Mouse (Mus musculus) 3T3-L1 (cell line): ENCODE results near the gene Smim4.

Experiments
- DNase-seq: peaks from one replicate; pipeline ENCODE4 v3.0.0-alpha.2; 2015; ENCODE audit warnings: low read depth, low spot score

The Smim4 gene

GRCm38 (mm10) chr14:31128826-31129219 lies at the start of gene Smim4:
Gene Smim4 (minus strand): TSS chr14:31128956.
- DNase-seq = peak; percentile 98

GRCm38 (mm10) chr14:31177715-31178114 lies 49.0 kb upstream of the Smim4 start:
- DNase-seq = no peak

GRCm38 (mm10) chr14:31177287-31177686 lies 48.5 kb upstream of the Smim4 start:
- no peak for DNase-seq

- DNase-seq = no peak
Observed at GRCm38 (mm10) chr14:31173537-31173936, 44.8 kb upstream of the Smim4 start.

DNA sequence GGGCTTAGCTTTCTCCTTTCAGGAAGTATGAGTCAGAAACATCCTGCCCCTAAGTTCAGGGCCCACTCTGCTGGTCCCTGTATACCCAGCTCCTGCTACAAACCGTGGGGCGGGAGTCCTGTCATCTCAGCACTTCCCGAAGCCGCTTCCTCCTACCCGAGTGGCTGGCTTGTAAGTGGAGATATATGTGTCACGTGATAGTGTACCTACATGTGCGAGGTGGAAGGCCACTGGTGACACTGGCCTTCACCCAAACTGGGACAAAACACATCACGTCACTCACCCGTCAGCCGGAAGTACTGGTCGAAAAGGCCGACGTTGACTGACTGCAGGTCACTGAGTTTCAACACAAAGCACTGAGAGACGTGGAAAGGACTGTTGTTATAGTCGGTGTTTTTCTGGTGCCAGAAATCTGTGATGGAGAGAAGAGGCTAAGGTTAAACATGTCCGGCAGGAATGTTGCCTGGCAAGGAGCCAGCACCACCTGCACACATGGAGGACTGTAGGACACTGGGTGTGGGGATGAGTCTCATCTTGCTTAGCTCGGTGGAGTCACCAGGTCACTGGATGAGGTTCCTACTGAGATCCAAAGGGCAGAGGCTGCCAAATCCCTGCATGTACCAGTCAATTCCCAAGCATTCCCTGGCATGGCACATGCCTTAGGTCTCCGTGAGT lies 44.2 kb upstream of the Smim4 start:
- no peak for DNase-seq

GRCm38 (mm10) chr14:31171821-31172220 lies 43.1 kb upstream of the Smim4 start:
- no peak for DNase-seq

GRCm38 (mm10) chr14:31171386-31171785 lies 42.6 kb upstream of the Smim4 start:
- no peak for DNase-seq

GRCm38 (mm10) chr14:31170963-31171362 lies 42.2 kb upstream of the Smim4 start:
- DNase-seq = no peak

- no peak for DNase-seq
Observed at GRCm38 (mm10) chr14:31169508-31169907, 40.8 kb upstream of the Smim4 start.

GRCm38 (mm10) chr14:31168425-31168824 lies 39.7 kb upstream of the Smim4 start, which contains the start of gene Stab1:
Gene Stab1 (minus strand): TSS chr14:31168641.
- no peak for DNase-seq

DNA sequence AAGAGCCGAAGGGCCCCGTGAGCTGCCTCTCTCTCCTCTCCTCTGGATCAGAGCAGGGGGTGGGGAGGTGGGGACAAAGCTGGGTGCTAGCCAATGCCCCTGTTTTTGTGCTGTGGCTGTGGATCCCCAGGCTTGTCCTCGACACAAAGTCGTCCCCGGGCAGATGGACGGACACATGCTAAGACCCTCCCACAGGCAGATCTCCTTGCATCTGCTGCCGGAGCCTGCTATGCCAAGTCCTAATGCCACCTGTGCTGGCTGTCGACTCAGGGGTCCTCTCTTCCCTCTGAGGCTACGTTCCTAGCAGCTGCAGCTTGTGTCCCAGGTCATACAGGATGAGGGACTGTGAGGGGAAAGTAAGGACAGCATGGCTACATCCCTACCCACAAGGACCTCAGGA lies 38.1 kb upstream of the Smim4 start:
- DNase-seq = no peak

- DNase-seq = peak; percentile 9
Observed at GRCm38 (mm10) chr14:31165991-31166630, 37.4 kb upstream of the Smim4 start.

GRCm38 (mm10) chr14:31165458-31165857 lies 36.7 kb upstream of the Smim4 start:
- DNase-seq = no peak

DNA sequence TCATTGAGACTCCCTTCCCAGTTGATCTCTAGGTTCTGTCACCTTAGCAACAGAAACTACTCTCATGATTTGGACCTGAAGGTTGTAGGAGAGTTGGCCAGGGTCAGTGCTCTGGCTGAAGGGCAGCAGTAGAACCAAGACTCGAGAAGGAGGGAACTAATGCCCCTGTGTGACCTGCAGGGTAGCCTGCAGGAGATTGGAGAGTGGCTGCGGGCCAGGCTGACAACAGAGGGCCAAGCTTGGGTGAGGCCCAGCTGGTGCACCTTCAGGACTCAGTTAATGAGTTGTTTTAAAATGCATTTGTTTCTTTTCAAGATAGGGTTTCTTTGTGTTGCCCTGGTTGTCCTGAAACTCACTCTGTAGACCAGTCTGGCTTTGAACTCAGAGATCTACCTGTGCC lies 36.3 kb upstream of the Smim4 start:
- no peak for DNase-seq

- no peak for DNase-seq
Observed at GRCm38 (mm10) chr14:31164067-31164466, 35.3 kb upstream of the Smim4 start.

DNA sequence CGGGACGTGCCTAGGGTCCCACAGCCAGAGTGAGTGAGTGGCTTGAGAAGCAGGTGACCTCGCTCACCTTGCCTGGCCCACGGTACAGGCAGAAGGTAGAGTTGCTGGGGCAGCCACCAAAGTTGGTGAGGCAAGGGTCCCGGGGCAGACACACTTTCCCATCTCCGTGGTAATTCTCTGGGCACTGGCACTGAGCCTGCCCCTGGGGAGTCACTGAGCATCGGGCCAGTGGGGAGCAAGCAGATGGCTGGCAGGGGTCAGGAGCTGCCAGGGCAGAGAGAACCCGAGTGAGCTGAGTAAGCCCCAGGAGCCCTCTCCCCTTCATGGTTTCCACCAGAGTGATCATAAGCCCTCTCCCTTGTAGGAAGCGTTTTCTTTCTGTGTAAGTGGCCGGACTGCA lies 32.9 kb upstream of the Smim4 start:
- DNase-seq = no peak

DNA sequence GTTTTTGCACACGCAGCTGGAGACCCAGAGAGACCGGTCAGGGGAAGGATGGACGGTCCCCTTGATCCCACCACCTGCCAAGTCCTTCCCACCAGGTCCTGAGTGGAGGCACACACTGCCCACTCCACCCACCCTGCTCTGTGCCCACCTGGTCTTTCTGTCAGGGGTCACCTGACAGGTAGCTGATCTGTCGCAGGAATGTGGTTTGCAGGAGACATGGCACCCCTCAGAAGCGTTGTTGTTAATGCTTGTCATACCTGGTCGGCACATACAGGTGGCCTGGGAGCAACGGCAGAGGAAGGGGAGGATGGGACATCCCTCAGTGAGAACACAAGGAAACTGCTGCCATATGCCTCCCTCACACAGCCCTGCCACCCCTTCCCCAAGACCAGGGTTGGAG lies 32.4 kb upstream of the Smim4 start:
- no peak for DNase-seq

DNA sequence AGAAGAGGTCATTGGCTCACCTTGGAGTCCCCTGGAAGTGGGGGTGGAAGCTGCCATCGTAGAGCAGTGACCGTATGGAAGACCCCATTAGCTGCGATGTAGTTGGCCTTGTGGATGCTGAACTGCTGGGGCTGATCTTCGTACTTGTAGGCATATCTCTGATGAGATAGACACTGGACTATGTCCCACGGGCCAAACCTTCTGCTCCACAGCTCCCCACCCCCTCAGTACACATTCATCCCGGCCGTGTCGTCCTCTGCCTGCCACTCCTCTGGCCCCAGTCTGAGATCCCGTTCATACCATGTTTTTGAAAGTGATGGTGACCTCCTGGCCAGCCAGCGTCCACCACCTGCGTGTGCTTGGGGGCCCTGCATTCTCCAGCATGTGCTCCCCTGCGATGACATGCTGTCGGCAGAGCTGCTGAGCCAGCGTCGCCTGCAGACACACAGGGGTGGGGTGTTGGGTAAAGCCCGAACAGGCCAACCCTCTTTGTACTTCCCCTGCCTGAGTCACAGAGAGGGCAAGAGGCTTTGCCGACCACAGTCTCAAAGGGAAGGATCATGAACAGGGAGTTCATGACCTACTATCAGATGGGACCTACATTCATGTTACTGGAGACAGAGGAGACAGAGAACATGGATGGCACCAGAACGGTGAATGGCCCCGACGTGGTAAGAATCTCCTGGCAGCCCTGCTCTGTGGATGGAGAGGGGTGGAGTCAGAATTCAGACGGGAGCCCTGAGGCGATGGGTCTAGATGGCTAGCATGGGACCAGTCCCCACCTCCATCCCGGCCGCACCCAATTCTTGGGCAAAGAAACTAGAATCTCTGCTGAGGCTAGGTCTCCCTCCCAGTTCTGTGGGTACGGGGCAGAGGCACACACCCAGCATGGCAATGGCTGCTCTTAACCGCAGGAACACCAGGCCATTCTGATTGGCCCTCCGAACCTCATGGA lies 31.7 kb upstream of the Smim4 start:
- DNase-seq = no peak

- no peak for DNase-seq
Observed at GRCm38 (mm10) chr14:31145694-31146093, 16.9 kb upstream of the Smim4 start.

- DNase-seq = no peak
Observed at GRCm38 (mm10) chr14:31141011-31141410, 12.3 kb upstream of the Smim4 start.

- peak; percentile 10 for DNase-seq
Observed at GRCm38 (mm10) chr14:31140141-31140540, 11.4 kb upstream of the Smim4 start.

- DNase-seq = peak; percentile 72
Observed at GRCm38 (mm10) chr14:31139666-31140065, 10.9 kb upstream of the Smim4 start.
